Mouse (Mus musculus) embryonic fibroblast, embryonic 13.5 days (primary cell): ENCODE data around the gene Tm4sf1. TPM values are rescaled to one million over a fixed set of nuclear protein-coding genes. Genes with fewer than 3 reads are reported as not detected.
A peak's percentile ranks its signal among the peaks of the same experiment; 100 is the strongest.

Source experiments
- H3K27ac ChIP-seq: 2 replicates; pipeline ENCODE4 v1.5.1; 2012; ENCODE audit warnings: low read length, control low read depth, inconsistent platforms; ENCODE audit not compliant: insufficient read depth
- H3K4me1 ChIP-seq: 2 replicates; pipeline ENCODE4 v1.6.1; 2011; ENCODE audit warnings: low read length; ENCODE audit not compliant: control insufficient read depth, insufficient read depth
- H3K4me3 ChIP-seq: 2 replicates; pipeline ENCODE4 v1.5.1; 2011; ENCODE audit warnings: mild to moderate bottlenecking, control low read depth, low read length; ENCODE audit not compliant: insufficient read depth
- CTCF ChIP-seq: IDR thresholded peaks from 2 replicates; pipeline ENCODE4 v1.5.1; 2011; ENCODE audit warnings: mild to moderate bottlenecking, control low read depth, low read length, moderate library complexity, borderline replicate concordance; ENCODE audit not compliant: insufficient read depth
- POLR2A ChIP-seq: IDR thresholded peaks from 2 replicates; pipeline ENCODE4 v1.6.1; 2011; ENCODE audit warnings: low read depth, mild to moderate bottlenecking, control low read depth, low read length, moderate library complexity
- polyA plus RNA-seq: library from polyadenylated mRNA; stranded (reverse); fragments of >200 nt; gene quantifications from 2 replicates; pipeline ENCODE4 v1.2.4, GENCODE M21; 2011; ENCODE audit warnings: low read depth; ENCODE audit not compliant: missing spikeins, insufficient read length

Gene Tm4sf1
- polyA plus RNA-seq, result 123 and 314 TPM in 2 replicates

DNA sequence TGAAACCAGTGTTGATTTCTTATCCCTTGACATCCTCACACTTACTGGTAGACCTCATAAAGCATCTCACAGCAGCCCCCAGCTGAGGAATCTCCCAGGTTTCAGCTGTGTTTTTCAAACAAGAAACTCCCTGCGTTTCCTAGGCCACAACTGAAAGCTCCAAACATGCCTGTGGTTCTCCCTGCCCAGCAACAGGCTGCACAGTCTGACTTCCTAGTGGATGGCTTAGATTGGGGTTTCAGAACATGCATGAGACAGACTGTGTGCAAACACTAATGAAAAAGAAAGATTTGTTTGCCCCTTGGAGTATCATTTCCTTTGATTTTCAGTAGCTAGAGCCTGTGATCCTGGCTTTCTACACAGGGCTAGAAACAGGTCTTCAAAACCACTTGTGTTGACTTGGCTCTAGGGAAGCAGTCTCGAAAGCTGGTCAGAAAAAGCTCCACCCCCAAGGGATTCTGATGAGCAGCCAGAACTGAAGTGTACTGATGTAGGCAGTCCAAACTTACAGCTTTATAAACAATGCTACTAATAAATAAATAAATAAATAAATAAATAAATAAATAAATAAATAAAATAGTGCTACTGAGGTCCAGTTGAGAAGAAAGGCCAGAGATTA lies at the start of gene Tm4sf1:
Gene Tm4sf1, minus strand, starts transcription at position 68 of the 619 bp plus-strand sequence.
- H3K4me1 ChIP-seq, result peaks cover 18% of the 10 kb centered on the region
- no peak for TF ChIP-seq POLR2A
- no peak for TF ChIP-seq CTCF
- H3K4me3 ChIP-seq, result no peak within 1 kb of the TSS
- H3K27ac ChIP-seq, result peak within 1 kb of the TSS; percentile 100

- H3K27ac ChIP-seq, result no peak overlapping the region
- TF ChIP-seq CTCF, result no peak
- no peak for TF ChIP-seq POLR2A
- no peak overlapping the region for H3K4me3 ChIP-seq
- H3K4me1 ChIP-seq, result no peaks in the 10 kb centered on the region; the same call in 1 of the 2 replicates
Measured at GRCm38 (mm10) chr3:57344811-57345210, 43.0 kb upstream of the Tm4sf1 start.

GRCm38 (mm10) chr3:57343837-57344607 lies 42.2 kb upstream of the Tm4sf1 start:
- no peak overlapping the region for H3K27ac ChIP-seq
- H3K4me3 ChIP-seq, result no peak overlapping the region
- TF ChIP-seq CTCF (no peak), POLR2A (no peak)
- no peaks in the 10 kb centered on the region; the same call in 1 of the 2 replicates for H3K4me1 ChIP-seq

DNA sequence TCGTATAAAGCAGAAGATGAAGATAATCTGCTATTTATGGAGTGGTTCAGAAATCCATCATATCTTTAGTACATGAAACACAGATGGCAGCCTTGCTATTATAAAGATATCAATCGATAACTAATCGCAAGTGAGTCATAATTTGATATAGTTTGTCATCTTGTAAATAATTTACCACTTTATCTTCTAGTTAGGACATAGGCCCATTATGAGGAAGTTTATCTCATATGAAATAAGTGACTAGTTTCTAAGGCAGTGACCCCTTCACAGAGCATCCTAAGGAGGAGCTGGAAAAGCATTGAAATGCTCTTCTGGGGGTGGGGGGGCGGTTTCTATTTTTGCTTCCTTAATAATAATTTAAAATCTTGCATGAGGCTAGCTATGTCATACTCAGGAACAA lies 41.2 kb upstream of the Tm4sf1 start:
- no peak overlapping the region for H3K4me3 ChIP-seq
- no peaks in the 10 kb centered on the region; the same call in 1 of the 2 replicates for H3K4me1 ChIP-seq
- TF ChIP-seq CTCF, result no peak
- no peak for TF ChIP-seq POLR2A
- no peak overlapping the region for H3K27ac ChIP-seq

DNA sequence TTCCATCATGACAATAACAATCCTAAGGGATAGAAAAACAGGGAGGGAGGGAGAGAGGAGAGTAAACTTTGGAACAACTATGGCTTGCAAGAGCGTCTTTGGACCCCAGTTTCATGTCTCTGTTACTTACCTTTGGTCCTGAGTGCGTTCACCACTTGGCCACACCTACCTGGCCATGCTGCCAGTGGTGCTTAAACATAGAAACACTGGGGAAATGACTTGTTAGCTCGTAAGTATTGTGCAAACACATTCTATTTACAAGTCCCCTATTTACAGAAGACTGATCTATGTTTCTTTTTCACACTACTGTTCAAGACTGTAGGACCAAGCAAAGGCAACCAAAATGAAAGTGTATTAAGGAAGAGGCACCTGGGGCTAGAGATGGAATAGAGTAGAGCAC lies 39.5 kb upstream of the Tm4sf1 start:
- TF ChIP-seq CTCF (no peak), POLR2A (no peak)

GRCm38 (mm10) chr3:57335080-57335815 lies 33.5 kb upstream of the Tm4sf1 start:
- TF ChIP-seq CTCF, result no peak
- no peak for TF ChIP-seq POLR2A
- no peak overlapping the region for H3K4me3 ChIP-seq
- H3K4me1 ChIP-seq, result no peaks in the 10 kb centered on the region
- H3K27ac ChIP-seq, result no peak overlapping the region

More for the DNA sequence above, 39.5 kb upstream of the Tm4sf1 start:
- H3K4me3 ChIP-seq, result no peak overlapping the region
- H3K27ac ChIP-seq, result no peak overlapping the region
- no peaks in the 10 kb centered on the region; the same call in 1 of the 2 replicates for H3K4me1 ChIP-seq

- Histone ChIP-seq H3K27ac (no peak overlapping the region), H3K4me3 (no peak overlapping the region), H3K4me1 (no peaks in the 10 kb centered on the region)
- no peak for TF ChIP-seq POLR2A
- no peak for TF ChIP-seq CTCF
Measured at GRCm38 (mm10) chr3:57327941-57328340, 26.2 kb upstream of the Tm4sf1 start.

DNA sequence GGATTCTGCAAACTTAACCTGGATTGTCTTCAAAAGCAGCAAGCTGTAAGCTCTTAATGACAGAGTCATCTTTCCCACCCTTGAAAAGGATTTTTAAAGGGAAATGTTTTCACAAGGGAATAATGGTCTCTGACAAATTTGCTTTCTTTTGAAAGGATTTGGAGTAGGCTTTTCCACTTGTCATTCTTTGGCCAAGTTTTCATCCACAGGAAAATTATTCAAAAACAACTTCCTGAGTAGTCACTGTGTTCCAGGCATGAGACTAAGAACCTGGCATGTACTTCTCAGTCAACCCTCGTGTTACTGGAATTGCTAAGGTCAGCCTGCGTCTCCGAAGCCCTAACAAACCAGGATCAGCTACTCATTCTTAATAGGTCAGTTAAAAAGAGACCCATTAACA lies 5.3 kb upstream of the Tm4sf1 start:
- Histone ChIP-seq H3K4me1 (peaks cover 15% of the 10 kb centered on the region), H3K4me3 (no peak overlapping the region), H3K27ac (peak overlapping the region; percentile 64)
- TF ChIP-seq POLR2A (no peak), CTCF (no peak)

DNA sequence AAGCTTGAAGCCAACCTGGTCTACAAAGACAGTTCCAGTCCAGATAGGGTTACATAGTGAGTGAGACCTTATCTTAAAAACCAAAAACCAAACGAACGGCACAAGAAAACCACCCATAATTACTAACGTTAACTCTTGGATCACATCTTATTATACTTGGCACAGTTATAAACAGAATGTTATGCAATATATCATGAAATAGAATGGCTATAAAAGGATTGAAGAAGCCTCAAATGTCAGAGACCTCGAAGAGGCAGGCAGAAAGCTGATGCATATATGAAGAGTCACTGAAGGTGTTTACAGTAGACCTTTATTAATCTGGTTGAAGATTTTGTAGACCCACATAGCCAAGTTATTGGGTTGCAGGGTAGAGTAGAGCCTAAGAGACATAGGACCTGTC lies 3.8 kb upstream of the Tm4sf1 start:
- Histone ChIP-seq H3K4me1 (peaks cover 18% of the 10 kb centered on the region), H3K4me3 (no peak overlapping the region), H3K27ac (peak overlapping the region; percentile 96)
- no peak for TF ChIP-seq CTCF
- TF ChIP-seq POLR2A, result no peak

DNA sequence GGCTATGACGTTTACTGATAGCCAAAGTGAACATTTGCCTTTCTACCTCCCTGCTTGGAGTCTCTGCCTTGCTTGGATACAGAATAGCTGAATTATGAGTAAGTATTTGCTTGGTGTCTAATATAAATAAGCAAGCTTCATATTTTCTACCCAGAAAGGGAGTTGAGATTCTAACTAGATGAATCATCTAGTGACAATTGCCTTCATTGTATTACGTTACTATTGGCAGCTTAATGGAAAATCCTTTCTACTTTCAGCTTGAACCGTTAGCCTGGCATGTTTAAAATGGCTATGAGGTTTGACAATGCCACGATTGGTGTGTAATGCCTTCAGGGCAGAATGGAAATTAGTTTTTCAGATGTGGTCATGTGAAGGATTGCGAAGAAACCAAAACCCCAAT lies 2.7 kb upstream of the Tm4sf1 start:
- TF ChIP-seq CTCF (no peak), POLR2A (no peak)
- Histone ChIP-seq H3K27ac (peak overlapping the region; percentile 100), H3K4me1 (peaks cover 18% of the 10 kb centered on the region), H3K4me3 (no peak overlapping the region)
